Mouse (Mus musculus) C2C12 (cell line): ENCODE data around the gene Nenf.

Experiments used
- CEBPB ChIP-seq: IDR thresholded peaks from one replicate; pipeline ENCODE4 v1.6.1; 2011; ENCODE audit warnings: low read depth, mild to moderate bottlenecking, control low read depth, moderate library complexity
- CTCF ChIP-seq: IDR thresholded peaks from one replicate; pipeline ENCODE4 v1.5.1; 2011; ENCODE audit not compliant: control insufficient read depth, insufficient read depth, insufficient read length
- MAX ChIP-seq: IDR thresholded peaks from one replicate; pipeline ENCODE4 v1.6.1; 2011; ENCODE audit warnings: mild to moderate bottlenecking, control low read depth
- MYOG ChIP-seq: IDR thresholded peaks from one replicate; pipeline ENCODE4 v1.6.1; 2011; ENCODE audit not compliant: control insufficient read depth, insufficient read length; ENCODE audit errors: extremely low read depth
- USF1 ChIP-seq: IDR thresholded peaks from one replicate; pipeline ENCODE4 v1.6.1; 2011; ENCODE audit warnings: low read depth, mild to moderate bottlenecking, control low read depth, moderate library complexity

- no peak for TF ChIP-seq CTCF
- no peak for TF ChIP-seq MAX
- TF ChIP-seq CEBPB = no peak
- no peak for TF ChIP-seq USF1
- no peak for TF ChIP-seq MYOG
Observed at GRCm38 (mm10) chr1:191362412-191362811, 44.4 kb upstream of the Nenf start.
